Mouse (Mus musculus) liver, adult 2 months (tissue): ENCODE results near the gene Lrch1.

Source experiments
- CTCF ChIP-seq: fragments of 200-500 bp; IDR thresholded peaks from 2 replicates; pipeline ENCODE4 v1.5.1; 2011; ENCODE audit warnings: low read depth, low read length, control low read depth
- POLR2A ChIP-seq: fragments of 200-500 bp; IDR thresholded peaks from 2 replicates; pipeline ENCODE4 v1.6.1; 2011; ENCODE audit warnings: low read length, control low read depth; ENCODE audit not compliant: insufficient read depth; ENCODE audit errors: extremely low read depth

GRCm38 (mm10) chr14:74798063-74798890 is 149.4 kb downstream of the Lrch1 start:
- TF ChIP-seq CTCF, result no peak
- no peak for TF ChIP-seq POLR2A
